Mouse (Mus musculus) urinary bladder, postnatal 25 days (tissue): ENCODE measurements around the gene Mfsd8.
"Not testable (repeated sequence)": the region's sequence is repeated elsewhere in the genome, so short reads cannot be mapped to it uniquely, and the experiment has no call there.

ENCODE experiments used
- DNase-seq: peaks from one replicate; pipeline ENCODE4 v3.0.0; 2022; ENCODE audit warnings: low spot score

Gene Mfsd8

DNA sequence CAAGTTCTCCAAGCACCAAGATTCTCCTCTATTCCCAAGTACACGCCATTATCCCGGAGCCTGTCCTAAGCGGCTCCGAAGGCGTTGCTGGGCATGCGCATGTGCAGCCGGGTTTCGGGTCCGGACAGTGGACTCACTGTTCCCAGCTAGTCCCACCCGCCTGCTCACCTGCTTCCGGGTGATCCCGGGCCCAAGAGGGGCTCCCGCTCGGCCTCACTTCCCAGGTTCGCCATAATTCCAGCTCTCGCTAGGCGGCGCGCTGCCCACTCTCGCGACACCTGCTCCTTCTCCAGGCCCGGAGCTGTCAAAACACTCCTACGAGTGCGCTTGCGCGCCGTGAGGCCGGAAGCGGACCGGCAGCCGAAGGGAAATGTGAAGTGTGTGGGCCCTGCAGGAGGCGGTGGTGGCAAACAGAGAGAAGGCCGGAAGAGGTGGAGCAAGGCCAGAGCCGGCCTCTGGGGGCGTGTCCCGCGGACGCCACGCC is at the start of gene Mfsd8:
Gene Mfsd8 (minus strand): TSS at position 414 of the 484 bp plus-strand sequence.
- DNase-seq, result peak; percentile 80

DNA sequence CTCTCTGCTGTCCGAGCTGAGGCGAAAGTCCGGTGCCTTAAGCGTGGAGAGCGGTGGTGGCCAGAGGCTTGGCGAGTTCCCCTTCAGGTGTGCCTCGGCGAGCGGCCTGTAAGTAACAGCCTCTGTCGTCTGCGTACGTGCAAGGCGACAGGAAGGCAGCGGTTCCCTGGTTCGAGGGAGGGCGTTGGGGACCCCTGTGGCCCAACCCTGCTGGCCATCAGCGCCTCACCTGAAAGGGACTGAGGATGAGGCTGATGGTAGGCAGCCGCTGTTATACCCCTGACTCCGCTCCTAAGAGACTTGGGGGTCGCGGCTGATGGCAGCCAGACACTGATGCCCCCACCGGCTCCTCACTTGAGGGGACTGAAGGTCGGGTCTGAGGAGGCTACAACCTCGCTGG is 47.6 kb upstream of the Mfsd8 start:
- DNase-seq, result peak; percentile 5

DNA sequence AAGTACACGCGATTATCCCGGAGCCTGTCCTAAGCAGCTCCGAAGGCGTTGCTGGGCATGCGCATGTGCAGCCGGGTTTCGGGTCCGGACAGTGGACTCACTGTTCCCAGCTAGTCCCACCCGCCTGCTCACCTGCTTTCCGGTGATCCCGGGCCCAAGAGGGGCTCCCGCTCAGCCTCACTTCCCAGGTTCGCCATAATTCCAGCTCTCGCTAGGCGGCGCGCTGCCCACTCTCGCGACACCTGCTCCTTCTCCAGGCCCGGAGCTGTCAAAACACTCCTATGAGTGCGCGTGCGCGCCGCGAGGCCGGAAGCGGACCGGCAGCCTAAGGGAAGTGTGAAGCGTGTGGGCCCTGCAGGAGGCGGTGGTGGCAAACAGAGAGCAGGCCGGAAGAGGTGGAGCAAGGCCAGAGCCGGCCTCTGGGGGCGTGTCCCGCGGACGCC is 47.2 kb upstream of the Mfsd8 start:
- peak; percentile 93 for DNase-seq

DNA sequence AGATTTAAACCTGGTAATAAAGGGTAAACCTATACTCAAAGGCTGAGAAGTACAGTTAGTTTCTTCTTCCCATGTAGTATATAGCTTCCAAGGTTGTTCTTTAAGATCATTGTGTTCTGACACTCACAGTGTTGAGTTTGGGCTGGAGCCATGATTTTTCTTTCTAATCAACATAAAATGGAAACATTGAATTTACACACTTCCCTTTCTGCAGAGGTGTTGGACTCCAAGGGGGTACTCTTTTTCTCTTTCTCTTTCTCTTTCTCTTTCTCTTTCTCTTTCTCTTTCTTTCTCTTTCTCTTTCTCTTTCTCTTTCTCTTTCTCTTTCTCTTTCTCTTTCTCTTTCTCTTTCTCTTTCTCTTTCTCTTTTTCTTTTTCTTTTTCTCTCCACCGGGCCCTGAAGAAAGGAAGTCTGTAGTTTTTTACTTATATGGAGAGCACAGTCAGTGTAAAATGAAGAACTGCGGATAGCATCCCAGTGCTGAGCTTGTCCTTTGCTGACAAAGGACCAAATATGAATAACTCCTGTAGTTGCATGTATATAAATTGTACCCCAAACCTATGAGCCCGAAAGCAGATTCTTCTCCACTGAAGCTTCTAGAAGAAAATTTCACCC is 6.5 kb upstream of the Mfsd8 start:
- not testable (repeated sequence) for DNase-seq

DNA sequence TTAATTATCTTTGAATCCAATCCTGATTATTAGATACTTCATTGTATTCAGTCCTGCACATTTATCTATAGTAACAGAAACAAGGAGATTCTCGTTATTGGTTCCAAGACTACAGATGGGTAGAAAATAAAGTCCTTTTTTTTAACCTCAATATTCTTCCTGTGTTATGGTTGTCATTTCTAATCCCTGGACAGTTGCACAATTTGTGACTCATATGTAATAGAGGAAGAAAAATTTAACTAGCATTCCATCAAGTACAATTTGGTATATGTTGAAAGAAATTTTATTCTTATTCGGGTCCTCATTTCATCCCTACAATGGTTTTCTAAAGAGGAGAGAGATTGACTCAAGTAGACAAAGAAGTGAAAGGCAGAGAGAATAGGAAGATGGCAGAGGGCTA is 1.2 kb upstream of the Mfsd8 start:
- not testable (repeated sequence) for DNase-seq

DNA sequence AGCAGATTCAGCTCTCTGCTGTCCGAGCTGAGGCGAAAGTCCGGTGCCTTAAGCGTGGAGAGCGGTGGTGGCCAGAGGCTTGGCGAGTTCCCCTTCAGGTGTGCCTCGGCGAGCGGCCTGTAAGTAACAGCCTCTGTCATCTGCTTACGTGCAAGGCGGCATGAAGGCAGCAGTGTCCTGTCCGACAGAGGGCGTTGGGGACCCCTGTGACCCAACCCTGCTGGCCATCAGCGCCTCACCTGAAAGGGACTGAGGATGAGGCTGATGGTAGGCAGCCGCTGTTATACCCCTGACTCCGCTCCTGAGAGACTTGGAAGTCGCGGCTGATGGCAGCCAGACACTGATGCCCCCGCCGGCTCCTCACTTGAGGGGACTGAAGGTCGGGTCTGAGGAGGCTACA is 332 bp upstream of the Mfsd8 start:
- DNase-seq, result peak; percentile 34

DNA sequence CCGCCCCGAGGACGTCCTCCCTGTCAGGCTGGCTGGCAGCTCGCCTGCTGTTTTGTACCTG is 101 bp upstream of the Mfsd8 start, which contains the start of gene Abhd18:
Gene Abhd18 (plus strand): TSS at position 14 of the 61 bp plus-strand sequence.
- DNase-seq, result not testable (repeated sequence)

DNA sequence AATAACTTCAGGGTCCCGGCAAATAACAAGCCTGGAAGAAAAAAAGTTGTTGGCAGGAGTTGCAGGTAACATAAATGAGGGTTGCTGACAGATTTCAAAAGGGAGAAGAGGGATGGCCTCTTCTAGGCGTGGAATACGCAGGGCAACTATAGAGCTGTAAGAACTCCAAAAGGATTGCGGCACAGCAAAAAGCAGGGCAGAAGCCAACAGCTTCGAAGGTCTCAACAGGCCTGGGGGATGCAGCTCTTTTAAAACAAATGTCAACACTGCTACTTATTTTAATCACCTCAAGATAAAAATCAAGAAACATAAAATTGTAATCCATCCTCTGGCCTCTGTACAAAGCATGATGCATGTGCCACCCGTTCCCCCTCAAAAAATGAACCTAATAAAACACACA is 1.2 kb downstream of the Mfsd8 start:
- not testable (repeated sequence) for DNase-seq

DNA sequence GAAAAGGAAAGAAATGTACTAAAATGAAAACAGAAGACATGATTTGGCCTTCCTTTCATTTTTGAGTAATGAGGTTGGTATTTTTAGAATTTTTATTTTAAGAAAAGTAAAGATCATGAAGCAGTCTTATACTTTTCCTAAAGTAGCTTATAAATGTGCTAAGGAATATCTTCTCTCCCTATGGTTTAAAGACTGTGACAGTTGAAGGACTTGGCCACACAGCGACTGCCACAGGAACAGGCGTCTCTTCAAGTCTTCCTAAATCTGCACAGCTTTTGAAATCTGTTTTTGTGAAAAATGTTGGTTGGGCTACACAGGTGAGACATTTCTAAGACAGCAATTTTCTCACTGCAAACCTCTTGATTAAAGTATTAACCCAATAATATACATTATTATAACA is 33.4 kb downstream of the Mfsd8 start:
- DNase-seq, result no peak

DNA sequence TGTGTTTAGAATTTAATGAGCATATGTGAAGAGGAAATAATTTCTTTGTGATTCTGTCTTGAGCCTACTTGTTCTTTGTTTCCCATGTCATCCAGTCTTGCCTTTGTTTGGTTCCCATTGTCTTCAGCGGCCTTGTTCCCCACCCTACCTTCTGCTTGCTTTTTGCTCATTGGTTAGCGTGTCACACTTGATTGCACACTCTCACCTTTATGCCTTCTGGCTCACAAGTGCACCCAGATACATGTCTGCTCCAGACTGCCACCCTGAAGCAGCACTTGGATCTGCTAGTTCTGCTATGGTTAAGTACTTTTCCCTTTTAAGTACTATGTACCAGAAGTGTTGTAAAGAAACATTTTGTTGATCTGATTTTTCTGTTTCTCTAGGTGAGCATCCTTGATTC is 36.8 kb downstream of the Mfsd8 start:
- no peak for DNase-seq

DNA sequence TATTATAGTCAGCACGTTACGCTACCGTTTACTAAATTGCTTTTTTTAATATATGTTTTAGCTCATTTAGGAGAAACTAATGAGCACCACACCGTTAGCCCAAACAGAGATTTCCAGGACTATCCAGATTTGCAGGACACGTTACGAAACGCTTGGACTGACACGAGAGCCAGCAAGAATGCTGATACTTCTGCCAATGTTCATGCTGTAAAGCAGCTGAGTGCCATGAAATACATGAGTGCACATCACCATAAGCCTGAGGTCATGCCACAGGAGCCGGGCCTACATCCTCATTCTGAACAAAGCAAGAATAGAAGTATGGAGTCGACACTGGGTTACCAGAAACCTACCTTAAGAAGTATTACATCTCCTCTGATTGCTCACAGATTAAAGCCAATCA is 38.0 kb downstream of the Mfsd8 start:
- DNase-seq, result no peak

DNA sequence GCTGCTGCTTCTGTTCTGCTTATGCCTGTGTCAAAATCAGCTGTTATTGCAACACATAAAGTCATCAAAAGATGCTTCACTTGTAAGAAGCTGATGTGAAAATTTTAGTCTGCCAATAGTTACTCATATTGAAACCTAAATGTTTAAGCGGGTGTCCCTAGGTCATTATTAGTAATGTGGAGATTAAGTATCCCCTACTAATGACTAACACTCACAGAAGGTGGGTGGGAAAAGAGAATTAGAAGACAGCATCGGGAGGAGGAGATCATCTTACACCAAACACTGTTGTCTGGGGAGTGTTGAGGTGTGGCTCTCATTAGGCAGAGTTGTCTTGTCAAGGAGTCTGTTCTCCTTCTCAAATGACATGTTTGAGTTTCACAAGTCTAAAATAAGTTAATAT is 39.8 kb downstream of the Mfsd8 start:
- DNase-seq, result no peak

DNA sequence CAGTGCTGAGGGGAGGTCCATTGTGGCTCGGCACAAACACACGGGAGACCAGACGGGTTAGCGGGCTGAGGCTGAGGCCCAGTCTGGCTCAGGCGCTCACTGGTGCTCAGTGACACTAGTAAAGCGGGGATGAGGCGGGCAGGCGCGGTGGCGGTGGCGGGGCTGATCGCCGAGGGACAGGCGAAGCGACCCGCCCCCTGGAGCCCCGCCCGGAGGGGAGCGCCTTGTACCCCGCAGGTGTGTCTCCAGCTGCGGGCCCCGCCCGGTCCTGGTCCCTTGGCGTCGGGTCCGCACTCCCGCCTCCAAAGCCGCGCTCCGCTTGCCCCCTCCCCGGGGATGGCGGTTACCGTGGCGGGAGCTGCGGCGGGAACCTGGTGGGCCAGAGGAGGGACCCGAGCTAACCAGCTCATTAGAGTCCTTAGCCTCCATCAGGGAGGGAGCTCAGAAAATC is 46.3 kb downstream of the Mfsd8 start:
- peak; percentile 34 for DNase-seq

DNA sequence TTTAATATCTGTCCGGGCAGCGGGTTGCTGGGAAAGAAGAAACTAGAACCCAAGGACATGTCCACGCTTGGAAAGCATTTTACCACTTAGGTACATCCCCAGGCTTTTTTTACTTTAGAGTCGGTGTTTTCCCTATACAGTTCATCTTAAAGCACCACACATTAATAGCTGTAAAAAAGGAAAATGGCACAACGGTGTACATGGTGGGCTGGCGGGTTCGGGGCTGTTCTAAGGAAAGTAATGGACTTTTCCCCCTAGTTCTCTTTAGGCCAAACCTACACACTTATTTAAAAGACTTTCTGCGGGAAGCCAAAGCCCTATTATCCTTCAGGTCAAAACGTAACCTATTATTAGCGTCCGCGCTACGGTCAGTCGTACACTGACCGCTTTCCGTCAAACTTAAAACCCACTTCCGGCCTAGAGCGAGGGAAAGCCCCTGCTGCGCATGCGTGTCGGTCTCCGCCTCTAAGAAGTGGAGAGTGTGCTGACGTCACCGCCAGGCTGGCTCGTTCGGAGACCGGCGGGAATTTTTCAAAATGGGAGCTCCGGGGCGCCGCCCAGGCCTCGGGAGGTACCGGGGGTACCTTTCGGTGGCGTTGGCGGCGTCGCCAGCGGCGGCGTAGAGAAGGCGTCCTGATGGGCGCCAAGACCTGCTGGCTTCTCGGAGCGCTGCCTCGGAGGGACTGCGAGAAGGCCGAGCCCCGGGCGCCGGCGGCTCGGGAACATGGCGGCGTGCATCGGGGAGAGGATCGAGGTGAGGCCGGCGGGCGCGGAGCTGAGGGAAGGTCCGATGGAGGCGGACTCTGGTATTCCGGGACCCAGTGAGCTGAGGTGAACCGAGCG is 46.9 kb downstream of the Mfsd8 start, which contains the start of gene Plk4:
Gene Plk4 (plus strand): TSS at position 490 of the 843 bp plus-strand sequence.
- DNase-seq, result peak; percentile 94

DNA sequence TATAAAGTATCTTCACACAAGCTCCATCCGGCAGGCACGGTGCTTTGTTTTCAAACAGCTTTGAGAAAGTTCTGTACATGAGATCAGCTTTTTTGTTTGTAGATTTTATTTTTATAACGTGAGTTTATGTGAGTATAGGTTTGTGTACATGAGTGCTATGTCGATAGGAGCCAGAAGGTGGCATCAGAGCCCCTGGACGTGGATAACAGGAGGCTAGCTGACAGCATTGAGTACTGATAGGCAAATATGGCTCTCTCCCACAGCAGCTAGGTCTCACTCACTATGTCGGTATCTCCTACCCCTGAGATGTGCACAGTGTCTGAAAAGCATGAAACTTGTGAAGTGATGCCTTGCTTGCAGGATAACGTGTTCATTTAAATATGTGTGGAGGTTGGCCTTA is 48.2 kb downstream of the Mfsd8 start:
- DNase-seq, result peak; percentile 20

DNA sequence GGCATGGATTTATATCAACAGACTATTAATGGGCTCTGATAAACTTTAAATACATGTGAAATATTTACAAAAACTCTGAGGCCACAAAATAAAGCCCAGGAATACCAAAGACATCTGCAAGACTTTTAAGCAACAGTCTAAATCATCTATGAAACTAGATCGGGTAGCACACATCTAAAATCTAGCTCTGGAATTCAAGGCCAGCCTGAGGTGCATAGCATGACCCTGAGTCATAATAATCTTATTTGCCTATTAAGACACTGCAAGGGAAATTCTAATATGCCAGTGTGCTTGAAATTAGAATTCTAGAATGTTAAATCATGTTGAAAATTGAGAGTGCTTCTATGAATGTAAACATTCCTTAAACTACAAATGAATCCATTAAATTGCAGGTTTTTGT is 48.6 kb downstream of the Mfsd8 start:
- DNase-seq, result no peak

DNA sequence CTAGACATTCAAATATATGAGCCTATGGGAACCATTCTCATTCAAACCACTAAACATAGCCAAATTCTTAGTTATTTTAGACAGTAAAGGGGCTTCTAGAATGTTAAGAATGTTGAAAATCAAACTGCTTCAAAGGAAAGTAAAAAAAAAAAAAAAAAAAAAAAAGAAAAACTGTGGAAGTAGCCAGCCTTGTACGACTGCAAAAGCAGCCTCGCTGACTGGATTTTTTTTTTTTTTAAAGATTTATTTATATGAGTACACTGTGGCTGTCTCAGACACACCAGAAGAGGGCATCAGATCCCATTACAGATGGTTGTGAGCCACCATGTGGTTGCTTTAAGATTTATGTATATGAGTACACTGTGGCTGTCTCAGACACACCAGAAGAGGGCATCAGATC is 52.9 kb downstream of the Mfsd8 start:
- DNase-seq, result no peak
